Mouse (Mus musculus) stomach, embryonic 15.5 days (tissue): ENCODE results near the gene Elf2. TPM values are rescaled to one million over a fixed set of nuclear protein-coding genes. Genes with fewer than 3 reads are reported as not detected.

Experiments used
- microRNA-seq: library from miRNA; unstranded; fragments of <30 nt; microRNA quantifications from one replicate; pipeline ENCODE4, GENCODE M21; 2016
- polyA plus RNA-seq: library from polyadenylated mRNA; unstranded; fragments of >200 nt; fragmentation: Nextera tagmentation; extraction: Ambion mirVana; gene quantifications from 2 replicates; pipeline ENCODE4 v1.2.1, GENCODE M21; 2015

The Elf2 gene
- polyA plus RNA-seq, 1 experiment from 2014 or later, result 62.5 TPM

Small RNAs within 50 kb of the gene (microRNA-seq; reads per million reads assigned to microRNA genes)
- not detected for gene Gm24282

Other genes starting within 250 kb of the Elf2 start
- gene Noct, start 116.2 kb downstream of the Elf2 start, polyA plus RNA-seq, result 8.5 and 9.3 TPM in 2 replicates
- gene Mgarp, start 56.1 kb upstream of the Elf2 start, polyA plus RNA-seq, result 3.8 and 4.0 TPM in 2 replicates
- gene Ndufc1, start 68.3 kb upstream of the Elf2 start, polyA plus RNA-seq, result 709 and 792 TPM in 2 replicates
- gene Naa15, start 74.5 kb upstream of the Elf2 start, polyA plus RNA-seq, result 43.8 and 49.9 TPM in 2 replicates
- gene Rab33b, start 143.3 kb upstream of the Elf2 start, polyA plus RNA-seq, result 23.7 and 26.7 TPM in 2 replicates
- 3.6 and 5.0 TPM in 2 replicates for gene Setd7, start 220.2 kb upstream of the Elf2 start, polyA plus RNA-seq